Mouse (Mus musculus): Measurements from ENCODE around the gene Gtsf1.

GRCm38 (mm10) chr15:103479080-103479606, 48.9 kb upstream of the Gtsf1 start:
- no peak for TF ChIP-seq ZC3H11A (IDR thresholded peaks at IDR 0.05; ENCODE audit: borderline replicate concordance, low read depth, low read length)
- no peak for TF ChIP-seq HCFC1 (IDR thresholded peaks at IDR 0.05; ENCODE audit: borderline replicate concordance, insufficient read depth, low read length)
- TF ChIP-seq MAFK (IDR thresholded peaks at IDR 0.05; ENCODE audit: insufficient read depth, low read depth, low read length): no peak
- no peak for TF ChIP-seq CHD2 (IDR thresholded peaks at IDR 0.05; ENCODE audit: low read depth, low read length)
- TF ChIP-seq ZNF384 (IDR thresholded peaks at IDR 0.05; ENCODE audit: low read depth, low read length): no peak

Measured in ES-E14 (cell line).